Mouse (Mus musculus): ENCODE results near the gene Tmem120b.

DNA sequence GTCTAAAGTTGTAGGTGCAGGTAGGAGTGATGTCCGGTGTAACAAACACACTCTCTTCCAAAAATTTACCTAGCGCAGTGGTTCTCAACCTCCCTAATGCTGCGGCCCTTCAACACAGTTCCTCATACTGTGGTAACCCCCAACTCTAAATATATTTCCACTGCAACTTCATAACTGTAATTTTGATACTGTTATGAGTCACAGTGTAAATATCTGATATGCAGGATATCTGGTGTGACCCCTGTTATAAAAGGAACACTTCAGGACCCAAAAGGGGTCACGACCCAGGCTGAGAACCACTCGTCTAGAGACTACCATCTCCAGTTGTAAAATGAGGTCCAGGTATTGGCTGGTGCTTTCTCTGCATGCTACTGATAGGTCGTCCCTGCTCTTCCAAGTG is 56.9 kb downstream of the Tmem120b start:
- TF ChIP-seq CTCF (IDR thresholded peaks at IDR 0.05) (no peak), EP300 (IDR thresholded peaks at IDR 0.05) (no peak)

Data from lung, postnatal 0 days (tissue).